Mouse (Mus musculus): ENCODE measurements around the gene Pom121l2. TPM values are rescaled to one million over a fixed set of nuclear protein-coding genes. Genes with fewer than 3 reads are reported as not detected.

Gene Pom121l2
- polyA plus RNA-seq, 1 experiment from 2014 or later: 0.26 TPM

DNA sequence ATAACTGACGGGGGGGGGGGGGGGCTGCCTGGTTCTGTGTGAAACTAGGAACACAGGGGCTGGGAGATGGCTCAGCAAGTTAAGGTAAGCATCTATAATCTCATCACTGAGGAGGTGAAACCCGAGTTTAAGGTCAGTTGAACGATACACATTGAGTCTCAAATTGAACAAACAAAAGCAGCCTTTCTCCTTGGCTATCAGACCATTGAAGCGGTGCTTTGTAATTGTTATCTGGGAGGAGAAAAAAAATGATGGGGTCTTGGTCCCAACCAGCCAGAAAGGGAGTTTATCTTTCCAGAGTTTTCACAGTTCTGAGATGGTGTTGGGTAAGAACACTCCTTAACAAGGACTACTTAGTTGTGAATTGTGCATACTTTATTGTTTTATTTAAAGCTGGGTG is 16.8 kb downstream of the Pom121l2 start:
- H3K9ac ChIP-seq: no peak overlapping the region
- H3K27me3 ChIP-seq (ENCODE audit: insufficient read depth, low read length): peaks cover 63% of the 10 kb centered on the region
- H3K4me2 ChIP-seq: peak overlapping the region; percentile 79
- no peak for ATAC-seq (ENCODE audit: insufficient read depth)
- TF ChIP-seq CTCF (IDR thresholded peaks at IDR 0.05; ENCODE audit: low read depth): no peak
- H3K9me3 ChIP-seq (ENCODE audit: low read depth, low read length): no peaks in the 10 kb centered on the region
- H3K4me1 ChIP-seq (ENCODE audit: insufficient read depth): no peaks in the 10 kb centered on the region; the same call in 1 of the 2 replicates
- H3K27ac ChIP-seq (ENCODE audit: low read depth): no peak overlapping the region
- peak overlapping the region; percentile 45; the same call in 1 of the 2 replicates for H3K4me3 ChIP-seq (ENCODE audit: low read depth, low read length)
- DNase-seq: no peak
- no peaks in the 10 kb centered on the region for H3K36me3 ChIP-seq (ENCODE audit: insufficient read depth)
- 6% methylated on average over 4 of the region's 4 CpGs for WGBS

DNA sequence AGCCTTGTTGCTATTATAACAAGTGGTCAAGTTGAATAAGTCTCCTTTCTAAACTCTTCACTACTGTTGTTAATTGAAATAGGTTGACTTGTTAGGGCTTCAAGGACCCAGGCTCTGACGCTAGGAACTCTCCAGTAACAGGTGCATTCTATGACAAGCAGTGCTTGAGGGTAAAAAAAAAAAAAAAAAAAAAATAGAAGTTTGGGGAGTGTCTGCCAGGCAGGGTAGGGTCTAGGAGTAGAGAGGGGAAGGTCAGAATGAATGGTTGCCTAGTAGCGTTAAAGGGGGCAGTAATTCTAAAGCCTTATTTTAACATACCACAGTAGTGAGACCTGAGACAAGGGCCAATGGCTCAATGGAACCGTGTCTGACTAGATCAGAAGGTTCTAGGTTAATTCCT is 17.4 kb downstream of the Pom121l2 start:
- H3K27ac ChIP-seq (ENCODE audit: low read depth): no peak overlapping the region
- no peak overlapping the region for H3K4me3 ChIP-seq (ENCODE audit: low read depth, low read length)
- H3K4me1 ChIP-seq (ENCODE audit: insufficient read depth): no peaks in the 10 kb centered on the region; the same call in 1 of the 2 replicates
- 26% methylated on average over 3 of the region's 3 CpGs for WGBS
- no peak for TF ChIP-seq CTCF (IDR thresholded peaks at IDR 0.05; ENCODE audit: low read depth)
- no peaks in the 10 kb centered on the region for H3K36me3 ChIP-seq (ENCODE audit: insufficient read depth)
- DNase-seq (no peak), ATAC-seq (ENCODE audit: insufficient read depth) (no peak)
- no peaks in the 10 kb centered on the region for H3K9me3 ChIP-seq (ENCODE audit: low read depth, low read length)
- H3K4me2 ChIP-seq: no peak overlapping the region
- H3K27me3 ChIP-seq (ENCODE audit: insufficient read depth, low read length): peaks cover 69% of the 10 kb centered on the region
- H3K9ac ChIP-seq: no peak overlapping the region

DNA sequence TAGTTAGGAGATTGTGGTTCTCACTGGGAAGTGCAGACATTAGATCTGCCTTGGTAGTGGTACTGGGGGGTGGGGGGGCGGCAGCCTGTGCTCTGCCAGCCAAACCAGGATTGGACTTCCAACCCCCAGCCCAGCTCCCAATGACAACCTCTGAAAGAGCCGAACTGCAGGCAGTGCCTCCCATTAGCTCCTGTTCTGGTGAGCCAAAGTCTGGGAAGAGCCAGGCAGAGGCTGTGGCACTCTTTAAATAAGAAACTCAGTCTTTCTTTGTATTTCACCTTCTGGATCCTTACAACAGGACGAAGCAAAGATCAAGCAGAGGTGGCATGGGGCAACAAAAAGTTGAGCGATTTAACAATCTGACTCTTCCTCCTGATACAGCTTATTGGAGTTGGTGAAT is 18.2 kb downstream of the Pom121l2 start:
- Histone ChIP-seq H3K27me3 (ENCODE audit: insufficient read depth, low read length) (peaks cover 73% of the 10 kb centered on the region), H3K27ac (ENCODE audit: low read depth) (no peak overlapping the region), H3K4me3 (ENCODE audit: low read depth, low read length) (no peak overlapping the region), H3K36me3 (ENCODE audit: insufficient read depth) (no peaks in the 10 kb centered on the region), H3K4me1 (ENCODE audit: insufficient read depth) (no peaks in the 10 kb centered on the region; the same call in 1 of the 2 replicates), H3K9ac (no peak overlapping the region), H3K9me3 (ENCODE audit: low read depth, low read length) (no peaks in the 10 kb centered on the region), H3K4me2 (no peak overlapping the region)
- no peak for DNase-seq
- WGBS: 36% methylated on average over 4 of the region's 4 CpGs
- TF ChIP-seq CTCF (IDR thresholded peaks at IDR 0.05; ENCODE audit: low read depth): no peak
- no peak for ATAC-seq (ENCODE audit: insufficient read depth)

- 52% methylated on average over 2 of the region's 2 CpGs for WGBS
- no peak for TF ChIP-seq CTCF (IDR thresholded peaks at IDR 0.05; ENCODE audit: low read depth)
- H3K4me2 ChIP-seq: 0 out of 2 replicates have a peak overlapping the region, but pooled peaks have one; percentile 21
Observed at GRCm38 (mm10) chr13:22001346-22001745, 20.4 kb downstream of the Pom121l2 start.

DNA sequence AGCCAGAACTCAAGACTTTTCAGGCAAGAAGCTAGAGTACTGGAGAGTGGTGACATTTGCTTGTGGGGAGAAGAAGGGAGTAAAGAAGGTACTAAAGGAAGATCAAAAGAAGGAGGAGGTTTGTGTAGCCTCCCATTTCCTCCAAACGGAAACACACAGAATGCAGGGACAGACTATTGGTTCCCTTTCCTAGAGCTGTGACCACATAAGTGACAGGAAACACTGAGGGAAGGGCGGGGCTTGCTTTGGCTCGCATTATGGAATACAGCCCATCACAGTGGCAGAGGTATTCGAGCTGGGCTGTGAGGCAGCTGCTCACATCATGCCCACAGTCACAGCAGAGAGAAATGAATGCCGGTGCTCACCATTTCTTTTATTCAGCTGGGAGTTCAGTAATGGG is 20.8 kb downstream of the Pom121l2 start:
- Histone ChIP-seq H3K9me3 (ENCODE audit: low read depth, low read length) (no peaks in the 10 kb centered on the region), H3K4me3 (ENCODE audit: low read depth, low read length) (no peak overlapping the region), H3K27ac (ENCODE audit: low read depth) (no peak overlapping the region), H3K9ac (no peak overlapping the region), H3K4me1 (ENCODE audit: insufficient read depth) (no peaks in the 10 kb centered on the region; the same call in 1 of the 2 replicates), H3K4me2 (0 out of 2 replicates have a peak overlapping the region, but pooled peaks have one; percentile 21), H3K27me3 (ENCODE audit: insufficient read depth, low read length) (peaks cover 79% of the 10 kb centered on the region), H3K36me3 (ENCODE audit: insufficient read depth) (no peaks in the 10 kb centered on the region)
- WGBS: 23% methylated on average over 5 of the region's 5 CpGs
- no peak for TF ChIP-seq CTCF (IDR thresholded peaks at IDR 0.05; ENCODE audit: low read depth)
- peak; percentile 65 for DNase-seq
- no peak for ATAC-seq (ENCODE audit: insufficient read depth)

More at GRCm38 (mm10) chr13:22001346-22001745, 20.4 kb downstream of the Pom121l2 start:
- Histone ChIP-seq H3K36me3 (ENCODE audit: insufficient read depth) (no peaks in the 10 kb centered on the region), H3K9ac (no peak overlapping the region), H3K27me3 (ENCODE audit: insufficient read depth, low read length) (peaks cover 80% of the 10 kb centered on the region), H3K27ac (ENCODE audit: low read depth) (no peak overlapping the region), H3K9me3 (ENCODE audit: low read depth, low read length) (no peaks in the 10 kb centered on the region), H3K4me1 (ENCODE audit: insufficient read depth) (no peaks in the 10 kb centered on the region; the same call in 1 of the 2 replicates), H3K4me3 (ENCODE audit: low read depth, low read length) (no peak overlapping the region)
- no peak for ATAC-seq (ENCODE audit: insufficient read depth)
- no peak for DNase-seq

DNA sequence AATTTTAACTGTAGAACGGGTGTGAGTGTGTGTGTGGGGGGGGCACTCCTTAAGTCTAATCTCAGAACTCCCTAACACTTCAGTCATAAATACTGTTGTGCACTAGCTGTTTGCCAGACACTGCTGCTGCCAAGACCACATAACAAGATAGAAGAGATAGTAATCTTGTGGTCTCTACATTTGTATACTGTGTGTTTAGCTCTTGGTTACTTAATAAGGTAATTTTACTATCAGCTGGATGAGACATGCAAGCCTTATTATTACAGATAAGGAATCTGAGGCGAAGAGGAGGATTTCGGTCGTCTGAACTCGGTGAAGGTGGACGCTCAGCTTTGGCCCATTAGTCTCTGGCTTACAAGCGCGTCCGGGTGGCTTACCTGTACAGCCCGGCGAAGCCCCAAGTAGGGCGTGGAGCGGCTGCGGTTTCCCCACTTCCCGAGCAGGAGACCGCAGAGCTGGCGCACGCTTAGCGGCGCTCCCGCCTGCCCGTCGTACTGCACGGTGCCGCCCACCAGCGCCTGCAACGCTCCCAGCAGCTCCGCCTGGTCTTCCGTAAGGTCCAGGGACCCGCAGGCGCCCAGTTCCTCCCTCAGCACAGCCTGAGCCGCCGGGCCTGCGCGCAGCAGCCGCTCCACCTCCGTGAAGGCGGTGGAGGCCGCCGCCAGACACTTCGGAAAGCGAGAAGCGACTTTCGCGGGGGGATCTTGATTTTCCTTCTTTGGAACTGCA is 24.8 kb downstream of the Pom121l2 start:
- ATAC-seq (ENCODE audit: insufficient read depth) (peak; percentile 92), DNase-seq (peak; percentile 78)
- Histone ChIP-seq H3K4me2 (peak overlapping the region; percentile 95), H3K4me1 (ENCODE audit: insufficient read depth) (no peaks in the 10 kb centered on the region), H3K9ac (peak overlapping the region; percentile 54), H3K4me3 (ENCODE audit: low read depth, low read length) (peak overlapping the region; percentile 56), H3K36me3 (ENCODE audit: insufficient read depth) (no peaks in the 10 kb centered on the region), H3K27me3 (ENCODE audit: insufficient read depth, low read length) (peaks cover 79% of the 10 kb centered on the region), H3K9me3 (ENCODE audit: low read depth, low read length) (no peaks in the 10 kb centered on the region), H3K27ac (ENCODE audit: low read depth) (no peak overlapping the region)
- WGBS: under 1% methylated on average over 45 of the region's 45 CpGs
- no peak for TF ChIP-seq CTCF (IDR thresholded peaks at IDR 0.05; ENCODE audit: low read depth)

DNA sequence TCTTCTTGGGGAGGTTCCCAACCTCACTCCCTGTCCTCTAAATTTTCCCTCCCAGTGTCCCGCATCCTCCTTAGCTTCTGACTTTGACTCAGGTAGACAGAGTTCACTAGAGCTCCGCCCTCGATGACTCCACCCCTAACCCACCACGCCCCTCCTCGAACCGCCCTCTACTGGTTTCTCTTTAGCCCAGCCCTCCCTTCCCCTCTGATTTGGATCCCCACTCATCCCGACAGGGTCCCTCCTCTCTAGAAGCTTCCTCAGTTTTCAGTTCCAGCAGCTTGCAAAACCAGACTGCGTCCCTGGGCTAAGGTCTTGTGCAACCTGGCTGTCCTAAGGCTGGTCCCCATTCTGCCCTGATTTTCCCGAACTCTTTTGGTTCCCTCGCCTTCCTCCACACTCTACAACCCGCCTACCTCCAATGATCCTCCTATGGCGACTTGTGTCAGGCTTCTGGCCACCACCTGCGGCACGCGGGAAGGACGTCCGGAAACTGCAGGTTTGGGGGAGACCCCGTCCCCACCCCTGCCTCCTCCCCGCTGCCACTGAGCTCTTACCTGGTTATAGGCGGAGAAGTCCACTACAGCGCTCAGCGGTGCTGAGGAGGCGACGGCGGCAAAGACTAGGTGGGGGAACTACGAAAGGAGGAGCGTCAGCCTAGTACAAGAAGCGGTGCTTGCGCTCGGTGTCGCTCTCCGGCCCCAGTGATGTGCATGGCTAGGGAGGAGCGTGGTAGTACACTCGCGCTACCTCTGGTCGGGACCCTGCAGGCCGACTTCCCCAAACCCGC is 25.5 kb downstream of the Pom121l2 start:
- H3K27ac ChIP-seq (ENCODE audit: low read depth): no peak overlapping the region
- peak overlapping the region; percentile 54 for H3K9ac ChIP-seq
- peaks cover 76% of the 10 kb centered on the region for H3K27me3 ChIP-seq (ENCODE audit: insufficient read depth, low read length)
- H3K4me1 ChIP-seq (ENCODE audit: insufficient read depth): no peaks in the 10 kb centered on the region
- no peaks in the 10 kb centered on the region for H3K9me3 ChIP-seq (ENCODE audit: low read depth, low read length)
- peak overlapping the region; percentile 56 for H3K4me3 ChIP-seq (ENCODE audit: low read depth, low read length)
- H3K36me3 ChIP-seq (ENCODE audit: insufficient read depth): no peaks in the 10 kb centered on the region
- WGBS: under 1% methylated on average over 38 of the region's 38 CpGs
- ATAC-seq (ENCODE audit: insufficient read depth) (peak; percentile 94), DNase-seq (peak; percentile 84)
- peak overlapping the region; percentile 95 for H3K4me2 ChIP-seq
- peak; percentile 32; the same call in 1 of the 2 replicates for TF ChIP-seq CTCF (IDR thresholded peaks at IDR 0.05; ENCODE audit: low read depth)
